Mouse (Mus musculus) heart, embryonic 16.5 days (tissue): Measurements from ENCODE around the gene Chrna3. TPM values are rescaled to one million over a fixed set of nuclear protein-coding genes. Genes with fewer than 3 reads are reported as not detected.

Experiments used
- ATAC-seq: fragments of 200-750 bp; cut with Nextera tagmentation; replicated peaks from 2 replicates; pipeline ENCODE4 v1.8.0; 2017; ENCODE audit warnings: moderate number of reproducible peaks; ENCODE audit not compliant: insufficient read depth, low FRiP score; ENCODE audit errors: extremely low read depth
- H3K27ac ChIP-seq: fragments of 300-500 bp; sonication (generic); 2 replicates; pipeline ENCODE4 v1.5.1; 2014; ENCODE audit warnings: mild to moderate bottlenecking, low read length, control low read depth, moderate library complexity
- H3K27me3 ChIP-seq: fragments of 300-500 bp; sonication (generic); 2 replicates; pipeline ENCODE4 v1.6.1; 2014; ENCODE audit warnings: low read length, mixed read lengths; ENCODE audit not compliant: control insufficient read depth, insufficient read depth
- H3K36me3 ChIP-seq: fragments of 300-500 bp; sonication (generic); 2 replicates; pipeline ENCODE4 v1.6.1; 2014; ENCODE audit not compliant: control insufficient read depth, insufficient read depth
- H3K4me1 ChIP-seq: fragments of 300-500 bp; sonication (generic); 2 replicates; pipeline ENCODE4 v1.6.1; 2014; ENCODE audit warnings: low read length, mixed read lengths; ENCODE audit not compliant: control insufficient read depth, insufficient read depth
- H3K4me2 ChIP-seq: fragments of 300-500 bp; sonication (generic); 2 replicates; pipeline ENCODE4 v1.6.1; 2014; ENCODE audit warnings: low read depth, mild to moderate bottlenecking, control low read depth, low read length
- H3K4me3 ChIP-seq: fragments of 300-500 bp; sonication (generic); 2 replicates; pipeline ENCODE4 v1.5.1; 2014; ENCODE audit warnings: mild to moderate bottlenecking, control low read depth, low read length
- H3K9ac ChIP-seq: fragments of 300-500 bp; sonication (generic); 2 replicates; pipeline ENCODE4 v1.6.1; 2014; ENCODE audit warnings: low read length, control low read depth
- H3K9me3 ChIP-seq: fragments of 300-500 bp; sonication (generic); replicated peaks from 2 replicates; pipeline ENCODE4 v1.6.1; 2016; ENCODE audit warnings: low read length; ENCODE audit not compliant: control insufficient read depth
- WGBS: fragments of 180-500 bp; shearing (Covaris S2); extraction: QIAGEN DNeasy Blood & Tissue Kit; methylation state at CpG from one replicate; pipeline ENCODE4 v1.1.7; 2014; 5-methylcytosine and 5-hydroxymethylcytosine counted together
- polyA plus RNA-seq: library from polyadenylated mRNA; unstranded; fragments of >200 nt; fragmentation: Nextera tagmentation; extraction: Ambion mirVana; gene quantifications from 2 replicates; pipeline ENCODE4 v1.2.1, GENCODE M21; 2015

Chrna3 gene
- polyA plus RNA-seq, 1 experiment from 2014 or later, result 0.20 TPM

- Histone ChIP-seq H3K36me3 (no peaks in the 10 kb centered on the region), H3K9me3 (no peaks in the 10 kb centered on the region), H3K4me1 (peaks cover 7% of the 10 kb centered on the region), H3K9ac (peak within 1 kb of the TSS; percentile 67), H3K27me3 (peaks cover 36% of the 10 kb centered on the region), H3K27ac (no peak within 1 kb of the TSS), H3K4me2 (peak within 1 kb of the TSS; percentile 99), H3K4me3 (peak within 1 kb of the TSS; percentile 73)
- no peak for ATAC-seq
- 65% methylated on average over 8 of the region's 8 CpGs for WGBS
These were observed 45.7 kb downstream of the Chrna3 start, which contains the start of gene Chrna5 for GRCm38 (mm10) chr9:54980674-54981073. TSS of gene Chrna5 (plus strand) at chr9:54980880.

- H3K27ac ChIP-seq, result no peak overlapping the region
- no peak overlapping the region for H3K4me2 ChIP-seq
- ATAC-seq, result no peak
- 58% methylated on average over 8 of the region's 8 CpGs for WGBS
- no peaks in the 10 kb centered on the region for H3K36me3 ChIP-seq
- no peaks in the 10 kb centered on the region; the same call in 1 of the 2 replicates for H3K27me3 ChIP-seq
- H3K9ac ChIP-seq, result no peak overlapping the region
- H3K4me1 ChIP-seq, result no peaks in the 10 kb centered on the region
- peaks cover 2% of the 10 kb centered on the region; the same call in 1 of the 2 replicates for H3K9me3 ChIP-seq
- H3K4me3 ChIP-seq, result no peak overlapping the region
These were observed 56.3 kb downstream of the Chrna3 start for GRCm38 (mm10) chr9:54969972-54970637.

- H3K4me3 ChIP-seq, result no peak overlapping the region
- H3K4me2 ChIP-seq, result no peak overlapping the region
- peaks cover 4% of the 10 kb centered on the region for H3K36me3 ChIP-seq
- no peaks in the 10 kb centered on the region; the same call in 1 of the 2 replicates for H3K9me3 ChIP-seq
- H3K9ac ChIP-seq, result no peak overlapping the region
- ATAC-seq, result no peak
- no peaks in the 10 kb centered on the region for H3K4me1 ChIP-seq
- H3K27me3 ChIP-seq, result no peaks in the 10 kb centered on the region
- H3K27ac ChIP-seq, result no peak overlapping the region
These were observed 62.7 kb downstream of the Chrna3 start for GRCm38 (mm10) chr9:54963669-54964068.

- no peak overlapping the region for H3K4me3 ChIP-seq
- no peak overlapping the region for H3K9ac ChIP-seq
- H3K27ac ChIP-seq, result no peak overlapping the region
- no peak for ATAC-seq
- peaks cover 21% of the 10 kb centered on the region for H3K36me3 ChIP-seq
- 93% methylated on average over 4 of the region's 4 CpGs for WGBS
- no peaks in the 10 kb centered on the region for H3K27me3 ChIP-seq
- no peaks in the 10 kb centered on the region for H3K4me1 ChIP-seq
- no peak overlapping the region for H3K4me2 ChIP-seq
- no peaks in the 10 kb centered on the region; the same call in 1 of the 2 replicates for H3K9me3 ChIP-seq
These were observed 65.3 kb downstream of the Chrna3 start for GRCm38 (mm10) chr9:54961059-54961458.

Other genes starting within 250 kb of the Chrna3 start
- gene Ireb2, start 162.8 kb downstream of the Chrna3 start, polyA plus RNA-seq, result 19.2 and 20.4 TPM in 2 replicates
- gene Hykk, start 109.3 kb downstream of the Chrna3 start, polyA plus RNA-seq, result 1.7 and 2.1 TPM in 2 replicates
- 214 and 239 TPM in 2 replicates for gene Psma4, start 75.8 kb downstream of the Chrna3 start, polyA plus RNA-seq
- 0.83 and 0.87 TPM in 2 replicates for gene AY074887, start 75.6 kb downstream of the Chrna3 start, polyA plus RNA-seq
- gene Chrna5, start 45.7 kb downstream of the Chrna3 start, polyA plus RNA-seq, result 0.09 TPM in 1 of 2 replicates, not detected in the other
- gene Chrnb4, start 22.2 kb upstream of the Chrna3 start, polyA plus RNA-seq, result 0.11 and 0.29 TPM in 2 replicates
- gene Ube2q2, start 122.3 kb upstream of the Chrna3 start, polyA plus RNA-seq, result 21.2 and 28.8 TPM in 2 replicates
- gene Fbxo22, start 182.4 kb upstream of the Chrna3 start, polyA plus RNA-seq, result 55.3 and 56.7 TPM in 2 replicates